Mouse (Mus musculus) neural tube, embryonic 10.5 days (tissue): ENCODE results near the gene Atn1.

Experiments
- DNase-seq: peaks from one replicate; pipeline ENCODE4 v3.0.0-alpha.2; 2017; ENCODE audit warnings: low spot score; ENCODE audit errors: extremely low spot score

Atn1 gene

DNA sequence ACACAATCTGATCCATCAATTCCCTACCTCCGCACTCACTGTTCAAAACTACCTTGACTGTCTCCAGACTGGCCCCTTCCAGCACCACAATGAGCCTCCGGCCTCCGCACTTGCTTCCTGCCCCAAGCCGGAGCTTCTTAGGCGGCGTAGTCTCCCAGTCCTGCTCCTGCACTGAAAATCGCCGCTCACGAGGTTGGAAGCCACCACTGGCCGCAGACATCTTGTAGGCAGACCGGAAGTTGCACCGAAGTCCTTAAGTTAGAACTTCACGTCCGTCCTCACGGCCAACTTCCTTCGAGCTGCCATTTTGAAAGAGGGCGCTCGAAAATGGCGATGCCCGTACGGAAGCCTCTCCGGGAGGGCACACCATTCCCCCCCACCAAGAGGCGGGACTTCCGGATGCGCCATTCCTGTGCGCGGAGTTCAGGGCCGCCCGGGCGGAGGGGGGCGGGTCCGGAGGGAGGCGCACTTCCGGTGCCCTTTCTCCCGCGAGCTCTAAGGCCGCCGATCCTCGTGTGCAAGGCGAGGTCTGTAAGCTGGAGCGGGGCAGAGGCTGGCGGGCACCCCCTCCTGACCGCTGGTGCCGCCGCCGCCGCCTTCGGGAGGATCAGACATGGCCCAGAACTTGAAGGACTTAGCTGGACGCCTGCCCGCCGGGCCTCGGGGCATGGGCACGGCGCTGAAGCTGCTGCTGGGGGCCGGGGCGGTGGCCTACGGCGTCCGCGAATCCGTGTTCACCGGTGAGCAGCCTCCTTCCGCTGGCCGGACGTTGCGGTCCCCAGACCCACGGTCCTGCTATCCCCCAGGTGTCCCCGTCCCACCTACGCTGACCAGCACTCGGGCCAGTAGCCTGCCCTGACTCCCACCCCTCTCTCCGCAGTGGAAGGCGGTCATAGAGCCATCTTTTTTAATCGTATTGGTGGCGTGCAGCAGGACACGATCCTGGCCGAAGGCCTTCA is 44.2 kb downstream of the Atn1 start, which contains the start of the genes Emg1 and Phb2:
TSS of gene Emg1 (minus strand) at position 355 of the 959 bp plus-strand sequence.
TSS of gene Phb2 (plus strand) at position 513 of the 959 bp plus-strand sequence.
- peak; percentile 99 for DNase-seq

DNA sequence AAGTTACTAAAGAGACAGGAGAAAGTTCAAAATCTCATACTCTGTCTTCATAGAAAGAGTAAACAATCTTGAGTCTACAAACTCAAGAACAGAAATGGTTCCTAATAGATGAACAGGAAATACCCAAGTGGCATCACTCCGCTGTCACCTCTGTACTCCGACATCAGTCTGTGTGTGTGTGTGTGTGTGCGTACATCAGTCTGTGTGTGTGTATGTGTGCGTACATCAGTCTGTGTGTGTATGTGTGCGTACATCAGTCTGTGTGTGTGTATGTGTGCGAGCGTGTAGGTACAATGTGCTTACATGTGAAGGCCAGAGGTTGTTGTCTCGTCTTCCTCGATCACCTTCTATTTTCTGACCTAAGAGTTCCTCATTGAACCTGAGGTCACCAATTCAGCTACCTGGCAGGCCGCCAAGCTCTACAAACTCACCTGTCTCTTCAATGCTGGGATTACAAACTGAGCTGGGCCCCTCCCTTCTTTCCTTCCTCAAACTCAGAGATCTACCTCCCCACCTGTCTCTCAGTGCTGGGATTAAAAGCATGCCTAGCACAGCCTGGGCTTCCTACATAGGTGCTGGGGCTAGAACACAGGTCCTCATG is 47.9 kb downstream of the Atn1 start:
- no peak for DNase-seq

DNA sequence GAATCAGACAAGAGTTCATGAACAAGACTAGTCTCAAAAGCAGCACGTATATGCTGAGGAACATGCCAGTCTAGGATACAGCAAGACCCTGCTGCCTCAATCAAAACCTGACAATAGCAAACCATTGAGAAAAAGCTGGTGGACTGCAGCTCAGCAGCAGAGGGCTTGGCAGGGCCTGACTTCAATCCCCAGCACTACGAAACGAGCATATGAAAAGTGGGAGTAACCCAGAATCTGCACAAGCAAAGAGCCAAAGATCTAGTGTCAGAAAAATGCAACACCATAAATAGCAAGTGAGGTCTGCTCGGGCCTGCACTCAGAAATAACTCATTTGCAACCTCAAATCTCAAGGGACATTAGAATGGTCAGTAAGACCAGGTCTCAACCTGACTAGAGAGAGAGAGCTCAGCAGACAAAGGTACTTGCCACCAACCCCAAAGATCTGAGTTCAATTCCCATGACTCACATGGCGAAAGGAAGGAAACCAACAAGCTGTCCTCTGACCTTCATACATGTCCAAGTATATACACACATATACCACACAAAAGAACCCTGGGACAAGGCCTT is 50.2 kb downstream of the Atn1 start:
- DNase-seq, result no peak

DNA sequence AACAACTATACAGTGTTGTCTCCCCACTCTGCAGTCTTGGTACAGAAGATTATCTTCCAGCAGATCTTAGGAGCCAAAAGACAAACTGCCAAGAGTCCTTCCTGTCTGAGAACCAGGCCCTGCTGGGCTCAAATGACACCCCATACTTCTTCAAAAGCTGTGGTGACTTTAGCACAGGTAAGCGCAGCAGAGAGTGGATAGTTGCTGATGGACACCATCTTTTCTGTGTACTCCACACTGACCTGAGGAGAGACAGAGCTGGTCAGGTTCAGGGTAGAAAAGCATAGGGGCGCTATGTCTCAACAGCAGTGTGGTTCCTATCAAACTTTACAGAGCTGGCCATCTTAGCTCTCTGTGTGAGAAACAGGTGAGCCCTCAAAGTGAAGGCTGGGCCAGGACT is 51.9 kb downstream of the Atn1 start:
- no peak for DNase-seq

DNA sequence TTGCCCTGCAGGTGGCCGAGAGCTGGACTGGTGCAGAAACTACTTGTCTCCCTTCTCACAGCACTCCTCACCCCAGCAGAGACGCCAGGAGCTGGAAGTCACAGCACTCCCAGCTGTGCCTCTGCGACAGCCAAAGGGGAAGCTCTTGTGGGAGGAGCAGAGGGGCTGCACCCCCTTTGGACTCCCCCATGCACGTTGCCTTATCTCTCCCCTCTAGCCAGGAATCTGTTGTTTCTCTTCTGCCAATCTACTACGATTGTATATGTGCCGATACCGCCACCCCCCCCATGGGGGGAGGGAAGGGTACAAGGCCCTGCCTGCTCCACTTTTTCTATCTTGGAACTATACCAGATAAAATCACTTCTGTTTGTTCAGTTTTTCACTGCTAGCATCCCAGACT is 52.5 kb downstream of the Atn1 start:
- DNase-seq, result no peak

DNA sequence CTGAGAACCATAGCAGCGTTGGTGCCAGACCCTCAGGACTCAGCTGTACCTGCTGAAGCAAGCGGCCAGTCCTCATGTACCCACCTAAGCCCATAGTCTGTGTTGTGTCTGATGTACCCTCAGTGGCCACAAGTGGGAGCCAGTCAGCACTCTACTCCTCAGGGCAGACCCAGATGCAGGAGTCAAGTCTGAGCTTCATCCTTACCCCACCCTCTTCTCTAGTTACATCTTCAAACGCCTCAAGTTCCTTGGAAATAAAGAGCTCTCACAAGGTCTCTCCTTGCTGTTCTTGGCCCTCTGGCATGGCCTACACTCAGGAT is 53.6 kb downstream of the Atn1 start:
- peak; percentile 69 for DNase-seq

DNA sequence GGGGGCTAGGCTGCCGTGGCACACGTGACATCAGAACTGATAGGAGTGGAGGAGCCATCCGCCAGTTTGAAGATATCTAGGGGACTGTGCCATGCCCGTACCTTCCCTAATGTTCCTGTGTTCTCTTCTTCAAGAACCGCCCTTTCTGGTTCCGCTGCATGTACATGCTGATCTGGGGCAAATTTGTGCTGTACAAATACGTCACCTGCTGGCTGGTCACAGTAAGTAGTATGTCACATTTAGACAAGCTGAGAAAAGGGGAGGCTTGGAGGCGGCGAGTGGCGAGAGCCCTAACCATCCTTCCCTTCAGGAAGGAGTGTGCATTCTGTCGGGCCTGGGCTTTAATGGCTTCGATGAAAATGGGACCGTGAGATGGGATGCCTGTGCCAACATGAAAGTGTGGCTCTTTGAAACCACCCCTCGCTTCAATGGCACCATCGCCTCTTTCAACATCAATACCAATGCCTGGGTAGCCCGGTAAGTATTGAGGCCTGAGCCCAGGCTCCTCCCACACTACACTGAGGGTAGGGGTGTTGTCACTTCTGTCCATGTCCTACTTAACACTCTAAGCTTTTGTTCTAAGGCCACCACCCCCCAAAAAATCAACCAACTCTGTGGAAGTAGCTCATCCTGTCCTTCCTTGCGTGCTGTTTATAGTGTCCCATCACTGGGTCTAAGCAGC is 54.1 kb downstream of the Atn1 start:
- no peak for DNase-seq

DNA sequence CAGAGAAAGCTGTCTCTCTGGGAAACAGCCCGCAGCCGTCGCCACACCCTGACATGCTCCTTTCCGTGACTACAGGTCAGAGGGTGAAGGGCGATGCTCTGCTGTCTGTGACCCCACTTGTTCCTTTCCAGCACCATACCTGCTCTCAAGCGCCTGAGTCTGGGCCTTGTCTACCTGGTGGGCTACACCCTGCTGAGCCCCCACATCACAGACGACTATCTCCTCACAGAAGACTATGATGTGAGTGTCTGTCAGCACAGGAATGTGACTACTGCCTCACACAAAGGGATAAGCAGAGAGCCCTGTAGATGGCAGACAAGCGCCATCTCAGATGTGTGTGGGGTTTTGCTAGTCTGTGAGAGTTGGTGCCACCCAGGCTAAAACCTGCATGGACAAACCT is 55.0 kb downstream of the Atn1 start:
- DNase-seq, result no peak

DNA sequence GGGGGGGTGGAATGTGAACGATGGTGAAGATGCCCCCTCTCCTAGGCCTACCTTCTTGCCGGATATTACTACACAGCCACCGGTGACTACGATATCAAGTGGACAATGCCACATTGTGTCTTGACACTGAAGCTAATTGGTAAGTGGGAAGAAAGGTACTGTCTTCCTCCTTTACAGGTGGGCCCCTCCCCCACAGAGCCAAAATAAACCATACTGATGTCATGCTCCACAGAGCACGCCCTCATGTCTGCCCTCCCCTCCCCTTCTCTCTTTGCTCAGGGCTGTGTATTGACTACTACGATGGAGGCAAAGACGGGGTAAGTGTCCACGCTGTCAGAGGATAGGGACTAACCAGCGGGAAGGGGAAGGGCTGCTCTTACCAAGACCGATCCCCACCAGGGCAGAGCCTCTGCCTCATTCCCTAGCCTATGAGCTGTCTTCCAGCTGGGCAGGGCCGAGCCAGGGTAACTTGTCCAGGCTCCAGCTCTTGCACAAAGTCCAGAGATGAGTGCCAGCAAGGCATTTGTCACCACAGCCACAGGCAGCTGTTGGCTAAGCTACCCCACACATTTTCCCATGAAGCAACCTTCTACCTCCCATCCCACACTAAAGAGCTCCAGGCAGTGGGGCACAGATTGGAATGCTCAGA is 56.2 kb downstream of the Atn1 start:
- DNase-seq, result no peak

DNA sequence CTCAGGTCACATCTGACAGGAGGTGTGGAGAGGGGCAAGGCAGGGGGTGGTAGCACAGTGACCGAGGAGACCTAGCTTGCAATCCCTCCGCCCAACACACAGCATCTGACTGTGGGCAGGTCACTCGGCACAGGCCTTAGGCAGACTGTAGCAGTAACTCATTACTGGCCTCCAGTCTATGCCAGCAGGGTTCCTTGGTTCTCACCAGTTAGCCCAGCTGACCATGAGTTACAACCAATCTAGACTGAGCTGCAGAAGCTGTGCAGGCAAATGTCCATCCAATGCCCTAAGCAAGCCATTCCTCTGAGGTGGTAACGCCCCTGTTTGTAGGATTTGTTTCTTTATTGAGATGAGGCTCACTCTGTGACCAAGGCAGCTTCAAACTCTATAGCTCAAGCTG is 57.0 kb downstream of the Atn1 start:
- no peak for DNase-seq

DNA sequence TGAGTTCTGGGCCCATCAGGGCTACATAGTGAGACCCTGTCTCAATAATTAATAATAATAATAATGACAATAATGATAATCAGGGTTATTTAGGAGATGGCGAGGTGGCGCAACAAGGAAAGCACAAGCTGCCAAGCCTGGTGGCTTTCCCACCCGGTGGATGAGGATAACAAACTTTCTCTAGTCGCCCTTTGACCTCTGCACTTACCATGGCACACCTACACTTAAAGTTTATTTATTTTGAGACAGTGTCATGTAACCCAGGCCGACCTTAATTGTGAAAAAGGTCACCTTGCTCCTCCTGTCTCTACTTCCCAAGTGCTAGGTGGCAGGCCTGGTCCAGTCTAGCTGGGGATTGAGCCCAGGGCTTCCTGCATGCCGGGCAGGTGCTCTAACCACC is 57.6 kb downstream of the Atn1 start:
- no peak for DNase-seq

DNA sequence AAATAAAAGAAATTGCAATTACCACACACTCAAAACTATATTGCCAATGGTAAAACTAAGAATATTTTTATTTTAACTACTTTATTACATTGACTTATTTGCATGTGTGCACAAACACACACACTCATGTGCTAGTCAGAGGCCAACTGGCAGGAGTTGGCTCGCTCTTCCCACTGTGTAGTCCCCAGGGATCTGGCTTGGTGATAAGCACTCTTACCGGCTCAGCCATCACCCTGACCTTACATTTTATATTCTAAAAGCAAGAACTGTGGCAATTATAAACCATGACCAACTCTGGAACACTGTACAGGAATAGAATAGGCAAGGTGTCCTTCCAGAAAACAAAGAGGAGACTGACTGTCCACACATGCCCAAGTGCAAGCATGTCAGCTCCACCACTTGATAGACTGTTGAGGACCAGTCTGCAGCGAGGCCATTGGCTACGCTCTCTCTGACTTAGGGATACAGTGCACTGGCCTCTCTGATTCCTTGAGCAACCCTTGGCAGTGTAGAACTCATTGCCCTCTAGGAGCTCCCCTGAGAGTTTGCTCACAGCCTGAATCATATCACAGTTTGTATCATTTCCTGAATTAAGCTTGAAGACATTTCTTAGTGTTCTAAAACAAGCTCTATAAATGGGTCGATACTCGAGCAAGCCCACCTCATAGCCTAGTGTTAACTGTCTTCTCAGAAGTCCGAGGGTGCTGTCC is 59.7 kb downstream of the Atn1 start:
- DNase-seq, result no peak

DNA sequence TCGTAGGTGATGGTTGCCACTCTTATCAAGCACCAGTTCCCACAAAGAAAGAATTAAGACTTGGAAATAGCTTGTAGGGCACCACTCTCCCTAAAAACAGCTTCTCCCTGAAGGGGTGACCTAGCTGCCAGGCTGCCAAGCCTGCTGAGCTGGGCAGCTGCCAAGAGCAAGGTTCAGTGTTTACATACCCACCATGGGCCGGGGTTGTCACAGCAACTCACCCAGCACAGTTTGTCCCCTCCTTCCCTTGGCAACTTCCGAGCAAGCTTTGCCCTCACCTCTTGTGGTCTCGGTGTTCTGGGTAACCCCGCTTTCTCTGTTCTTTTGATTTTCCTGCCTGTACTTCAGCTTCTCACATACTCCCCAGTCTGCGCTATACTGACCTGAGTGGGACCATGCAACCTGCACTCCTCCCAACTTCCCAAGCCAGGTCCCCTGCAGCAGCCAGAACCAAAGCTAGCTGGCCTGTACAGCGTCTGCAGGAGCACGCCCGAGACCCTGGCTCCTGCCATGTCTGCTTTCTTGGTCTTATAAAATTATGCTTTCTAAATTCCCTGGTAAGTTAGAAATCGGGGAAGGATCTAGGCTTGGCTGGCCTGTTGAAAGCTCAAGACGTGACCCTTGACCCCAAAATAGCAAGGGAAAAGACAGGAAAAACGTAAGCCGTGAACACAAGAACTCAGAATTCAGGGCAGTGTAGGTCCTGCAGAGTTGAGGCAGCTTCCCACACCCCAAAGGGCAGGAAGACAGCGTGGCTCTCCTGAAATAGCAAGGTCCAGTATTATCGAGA is 62.0 kb downstream of the Atn1 start:
- no peak for DNase-seq

DNA sequence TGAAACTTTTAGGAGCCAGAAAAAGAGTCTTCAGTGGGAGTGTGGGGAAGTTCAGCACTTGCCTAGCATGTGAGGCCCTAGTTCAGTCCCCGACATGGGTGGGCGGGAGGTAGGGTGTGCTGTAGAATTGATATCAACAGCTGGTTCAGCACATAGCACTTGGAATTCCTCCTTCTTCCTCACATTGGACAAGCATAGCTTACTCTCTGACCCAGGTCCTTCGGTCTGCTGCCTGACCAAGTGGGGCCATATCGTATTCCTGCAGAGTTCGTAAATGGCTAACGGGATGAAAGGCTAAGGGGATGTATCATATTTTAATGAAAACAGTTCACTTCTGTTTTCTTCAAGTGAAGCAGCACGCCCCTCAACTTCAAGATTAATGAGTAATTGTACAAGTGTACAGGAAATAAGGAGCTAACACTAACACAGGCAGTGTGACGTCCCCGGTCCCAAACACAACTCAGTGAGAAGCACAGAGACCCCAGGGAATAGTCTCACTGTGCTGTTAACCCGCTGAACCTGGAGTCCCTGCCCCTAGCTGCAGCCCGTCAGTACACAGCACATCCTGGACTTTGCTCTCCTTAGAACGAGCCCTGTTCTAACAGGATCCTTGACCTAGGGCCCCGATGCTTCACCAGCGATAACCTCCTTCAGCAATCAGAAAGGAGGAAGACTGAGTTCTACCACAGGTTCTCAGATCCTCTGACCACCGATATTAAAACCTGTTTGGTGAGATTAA is 62.9 kb downstream of the Atn1 start:
- DNase-seq, result no peak
